Mouse (Mus musculus): ENCODE measurements around the gene Tpi1.

GRCm38 (mm10) chr6:124804341-124804740 is 9.8 kb downstream of the Tpi1 start:
- TF ChIP-seq POLR2A (IDR thresholded peaks at IDR 0.05; ENCODE audit: low read depth, low read length) (no peak), CTCF (IDR thresholded peaks at IDR 0.05; ENCODE audit: extremely low read depth, insufficient read depth, insufficient read length, insufficient replicate concordance) (no peak)

All from spleen, adult 2 months (tissue).